Mouse (Mus musculus) lung, postnatal 0 days (tissue): ENCODE results near the gene Fgd6. TPM values are rescaled to one million over a fixed set of nuclear protein-coding genes. Genes with fewer than 3 reads are reported as not detected.

Experiments
- ATAC-seq: fragments of 200-750 bp; cut with Nextera tagmentation; 2 replicates; pipeline ENCODE4 v1.8.0; 2017; ENCODE audit warnings: moderate library complexity
- DNase-seq: peaks from one replicate; pipeline ENCODE4 v3.0.0-alpha.2; 2016; ENCODE audit warnings: low spot score
- H3K27ac ChIP-seq: fragments of 300-500 bp; sonication (generic); 2 replicates; pipeline ENCODE4 v1.5.1; 2014; ENCODE audit warnings: antibody characterized with exemption, mild to moderate bottlenecking, low read length, mixed read lengths
- H3K27me3 ChIP-seq: fragments of 300-500 bp; sonication (generic); replicated peaks from 2 replicates; pipeline ENCODE4 v1.6.1; 2014; ENCODE audit warnings: low read length, mixed read lengths; ENCODE audit not compliant: insufficient read depth
- H3K36me3 ChIP-seq: fragments of 300-500 bp; sonication (generic); 2 replicates; pipeline ENCODE4 v1.6.1; 2014; ENCODE audit warnings: low read length, mixed read lengths; ENCODE audit not compliant: insufficient read depth
- H3K4me1 ChIP-seq: fragments of 300-500 bp; sonication (generic); 2 replicates; pipeline ENCODE4 v1.6.1; 2014; ENCODE audit warnings: antibody characterized with exemption, low read depth, low read length, mixed read lengths; ENCODE audit not compliant: insufficient read depth
- H3K4me2 ChIP-seq: fragments of 300-500 bp; sonication (generic); replicated peaks from 2 replicates; pipeline ENCODE4 v1.6.1; 2014; ENCODE audit warnings: low read depth, mild to moderate bottlenecking, low read length, moderate library complexity, mixed read lengths
- H3K4me3 ChIP-seq: fragments of 300-500 bp; sonication (generic); 2 replicates; pipeline ENCODE4 v1.5.1; 2014; ENCODE audit warnings: low read depth, low read length
- H3K9ac ChIP-seq: fragments of 300-500 bp; sonication (generic); replicated peaks from 2 replicates; pipeline ENCODE4 v1.6.1; 2014; ENCODE audit warnings: low read depth, mild to moderate bottlenecking
- H3K9me3 ChIP-seq: fragments of 300-500 bp; sonication (generic); 2 replicates; pipeline ENCODE4 v1.6.1; 2016; ENCODE audit warnings: low read length, mixed read lengths
- CTCF ChIP-seq: IDR thresholded peaks from 2 replicates; pipeline ENCODE4 v1.5.1; 2016; ENCODE audit warnings: antibody characterized with exemption, mild to moderate bottlenecking
- EP300 ChIP-seq: IDR thresholded peaks from 2 replicates; pipeline ENCODE4 v1.6.1; 2016; ENCODE audit warnings: antibody characterized with exemption, mild to moderate bottlenecking, control low read depth
- WGBS: fragments of 180-500 bp; shearing (Covaris S2); extraction: QIAGEN DNeasy Blood & Tissue Kit; methylation state at CpG from one replicate; pipeline ENCODE4 v1.1.7; 2014; 5-methylcytosine and 5-hydroxymethylcytosine counted together
- polyA plus RNA-seq: library from polyadenylated mRNA; unstranded; fragments of >200 nt; fragmentation: Nextera tagmentation; extraction: Ambion mirVana; gene quantifications from 2 replicates; pipeline ENCODE4 v1.2.1, GENCODE M21; 2015

Gene Fgd6
- polyA plus RNA-seq, 1 experiment from 2014 or later: 3.2 TPM

GRCm38 (mm10) chr10:94118993-94119392, 83.2 kb downstream of the Fgd6 start:
- Histone ChIP-seq H3K9me3 (no peaks in the 10 kb centered on the region), H3K4me1 (peaks cover 4% of the 10 kb centered on the region; the same call in 1 of the 2 replicates), H3K27ac (no peak overlapping the region), H3K36me3 (peaks cover 17% of the 10 kb centered on the region; the same call in 1 of the 2 replicates), H3K27me3 (no peaks in the 10 kb centered on the region), H3K4me3 (no peak overlapping the region), H3K9ac (no peak overlapping the region), H3K4me2 (no peak overlapping the region)
- TF ChIP-seq EP300: no peak
- no peak for TF ChIP-seq CTCF
- 77% methylated on average over 7 of the region's 7 CpGs for WGBS
- ATAC-seq: no peak
- no peak for DNase-seq

DNA sequence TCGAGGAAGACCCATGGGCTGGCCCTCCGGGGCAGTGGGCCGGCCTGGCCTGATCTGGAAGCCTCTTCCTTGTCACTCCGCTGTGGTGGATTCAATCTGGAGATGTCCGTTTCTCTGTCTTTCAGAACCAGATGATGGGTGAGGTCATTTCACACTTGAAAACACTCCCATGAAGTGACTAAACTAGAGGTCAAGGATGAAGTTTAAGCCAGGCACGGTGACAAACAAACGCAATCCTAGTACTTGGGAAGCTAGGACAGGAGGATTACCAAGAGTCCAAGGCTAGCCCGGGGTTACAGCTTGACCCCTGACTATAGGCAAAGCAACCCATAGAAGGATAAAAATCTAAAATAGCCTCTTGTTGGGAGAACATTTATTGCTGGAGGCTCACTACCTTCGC, 84.9 kb downstream of the Fgd6 start:
- Histone ChIP-seq H3K27me3 (no peaks in the 10 kb centered on the region), H3K9me3 (no peaks in the 10 kb centered on the region), H3K4me2 (no peak overlapping the region), H3K36me3 (peaks cover 17% of the 10 kb centered on the region; the same call in 1 of the 2 replicates), H3K4me3 (no peak overlapping the region), H3K4me1 (no peaks in the 10 kb centered on the region), H3K9ac (no peak overlapping the region), H3K27ac (no peak overlapping the region)
- 86% methylated on average over 9 of the region's 9 CpGs for WGBS
- TF ChIP-seq EP300: no peak
- TF ChIP-seq CTCF: no peak
- ATAC-seq (no peak), DNase-seq (no peak)

GRCm38 (mm10) chr10:94122595-94122994, 86.8 kb downstream of the Fgd6 start:
- H3K9me3 ChIP-seq: no peaks in the 10 kb centered on the region
- 91% methylated on average over 7 of the region's 7 CpGs for WGBS
- H3K27me3 ChIP-seq: no peaks in the 10 kb centered on the region
- H3K4me3 ChIP-seq: no peak overlapping the region
- DNase-seq (no peak), ATAC-seq (no peak)
- H3K4me1 ChIP-seq: no peaks in the 10 kb centered on the region
- no peak overlapping the region for H3K27ac ChIP-seq
- peaks cover 17% of the 10 kb centered on the region; the same call in 1 of the 2 replicates for H3K36me3 ChIP-seq
- no peak for TF ChIP-seq CTCF
- TF ChIP-seq EP300: no peak
- no peak overlapping the region for H3K9ac ChIP-seq
- no peak overlapping the region for H3K4me2 ChIP-seq

DNA sequence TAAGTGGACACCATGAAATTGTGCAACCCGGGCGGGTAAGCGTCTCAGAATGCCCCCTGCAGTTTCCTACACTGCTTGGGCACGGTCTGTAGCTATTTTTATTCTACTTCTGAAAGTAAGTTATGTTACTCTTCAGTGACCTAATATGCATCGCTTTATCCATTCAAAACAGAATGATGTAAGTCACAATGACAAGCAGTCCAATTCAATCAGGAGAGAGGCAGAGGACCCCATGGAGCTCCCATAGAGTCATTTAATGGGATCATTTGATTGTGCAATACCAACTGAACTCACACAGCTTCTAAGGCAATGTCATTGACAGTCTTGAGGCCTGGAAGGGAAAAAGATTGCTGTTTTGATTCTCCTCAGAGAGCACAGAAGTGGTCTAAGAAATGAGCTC, 87.8 kb downstream of the Fgd6 start:
- H3K27ac ChIP-seq: no peak overlapping the region
- ATAC-seq (no peak), DNase-seq (peak; percentile 22)
- WGBS: 87% methylated on average over 5 of the region's 5 CpGs
- H3K9me3 ChIP-seq: no peaks in the 10 kb centered on the region
- no peak overlapping the region for H3K9ac ChIP-seq
- H3K4me2 ChIP-seq: no peak overlapping the region
- H3K36me3 ChIP-seq: peaks cover 17% of the 10 kb centered on the region; the same call in 1 of the 2 replicates
- no peaks in the 10 kb centered on the region for H3K27me3 ChIP-seq
- peaks cover 2% of the 10 kb centered on the region; the same call in 1 of the 2 replicates for H3K4me1 ChIP-seq
- TF ChIP-seq CTCF (no peak), EP300 (no peak)
- no peak overlapping the region for H3K4me3 ChIP-seq

- Histone ChIP-seq H3K27ac (no peak overlapping the region), H3K4me3 (no peak overlapping the region), H3K36me3 (peaks cover 17% of the 10 kb centered on the region; the same call in 1 of the 2 replicates), H3K9ac (no peak overlapping the region), H3K9me3 (no peaks in the 10 kb centered on the region), H3K4me2 (no peak overlapping the region), H3K27me3 (no peaks in the 10 kb centered on the region), H3K4me1 (peaks cover 5% of the 10 kb centered on the region; the same call in 1 of the 2 replicates)
- TF ChIP-seq EP300: no peak
- TF ChIP-seq CTCF: peak; percentile 63
- ATAC-seq: no peak
- no peak for DNase-seq
- 78% methylated on average over 5 of the region's 5 CpGs for WGBS
Measured at GRCm38 (mm10) chr10:94124376-94124775, 88.6 kb downstream of the Fgd6 start.

DNA sequence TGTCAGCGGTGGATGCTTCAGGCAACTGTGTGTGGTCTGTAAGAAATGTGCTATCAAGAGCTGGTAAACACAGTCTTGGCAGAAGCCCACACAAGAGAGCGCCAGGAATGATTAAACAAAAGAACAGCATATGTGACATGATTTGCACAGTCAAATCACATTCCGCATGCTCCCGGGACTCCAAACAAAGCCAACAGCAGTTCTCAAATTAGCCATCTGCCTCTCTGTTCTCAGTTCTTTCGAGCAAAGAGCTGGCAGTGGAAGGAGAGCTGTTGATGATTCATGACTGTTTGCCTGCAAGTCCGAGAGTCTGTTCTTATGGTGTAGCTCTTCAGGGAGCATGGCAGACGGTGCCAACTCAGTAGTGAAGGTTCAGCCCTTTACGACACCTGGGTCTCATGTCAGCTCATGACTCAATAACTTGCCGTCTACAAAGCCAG, 93.9 kb downstream of the Fgd6 start:
- H3K36me3 ChIP-seq: no peaks in the 10 kb centered on the region
- TF ChIP-seq CTCF (no peak), EP300 (peak; percentile 59; the same call in 1 of the 2 replicates)
- H3K4me3 ChIP-seq: no peak overlapping the region
- peak; percentile 81 for DNase-seq
- peaks cover 5% of the 10 kb centered on the region; the same call in 1 of the 2 replicates for H3K4me1 ChIP-seq
- no peak overlapping the region for H3K4me2 ChIP-seq
- peak; percentile 84 for ATAC-seq
- H3K27ac ChIP-seq: 0 out of 2 replicates have a peak overlapping the region, but pooled peaks have one; percentile 16
- WGBS: 28% methylated on average over 9 of the region's 9 CpGs
- no peak overlapping the region for H3K9ac ChIP-seq
- H3K9me3 ChIP-seq: no peaks in the 10 kb centered on the region
- H3K27me3 ChIP-seq: no peaks in the 10 kb centered on the region

- no peak overlapping the region for H3K4me3 ChIP-seq
- TF ChIP-seq EP300 (no peak), CTCF (no peak)
- peaks cover 5% of the 10 kb centered on the region; the same call in 1 of the 2 replicates for H3K4me1 ChIP-seq
- H3K27ac ChIP-seq: no peak overlapping the region
- no peak overlapping the region for H3K9ac ChIP-seq
- no peak overlapping the region for H3K4me2 ChIP-seq
- H3K36me3 ChIP-seq: no peaks in the 10 kb centered on the region; the same call in 1 of the 2 replicates
- no peak for DNase-seq
- 67% methylated on average over 8 of the region's 8 CpGs for WGBS
- no peaks in the 10 kb centered on the region for H3K27me3 ChIP-seq
- no peak for ATAC-seq
- H3K9me3 ChIP-seq: no peaks in the 10 kb centered on the region
Measured at GRCm38 (mm10) chr10:94133081-94133480, 97.3 kb downstream of the Fgd6 start.
